In the genomic region with DNA sequence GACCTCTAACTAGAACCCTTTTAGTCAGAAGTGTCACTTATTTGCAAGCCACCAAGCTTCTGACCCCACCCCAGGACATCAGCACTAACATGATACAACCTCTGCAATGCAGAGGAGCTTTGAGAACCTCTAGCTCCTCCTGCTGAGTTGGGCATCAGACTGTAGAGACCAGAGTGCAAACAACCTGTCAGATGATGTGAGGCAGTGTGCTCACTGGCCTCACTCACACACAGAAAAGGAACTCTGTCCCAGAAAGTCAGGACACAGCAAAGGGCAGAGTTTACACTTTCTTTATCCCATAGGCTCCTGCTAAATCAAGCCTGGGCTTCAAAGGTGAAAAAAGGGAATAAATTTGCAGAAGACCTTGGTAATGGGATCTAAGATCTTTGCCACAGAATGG, we compare ENCODE assay signal across 26 mouse cellular contexts. TPM values are rescaled to one million over a fixed set of nuclear protein-coding genes. Genes with fewer than 3 reads are reported as not detected.
DNase-seq lines count a peak whose midpoint lies in the region; ATAC-seq and TF ChIP-seq lines count a peak whose summit lies in the region.
"Had no signal": no experiment of that assay in that cellular context is flagged by ENCODE, and none has a peak within 500 bp of the region (broad histone marks: within the 10 kb centered on the region; RNA-seq: fewer than 3 reads in every experiment).

No protein-coding gene starts in this region.

- peak overlapping the region; percentile 25; the same call in 1 of the 2 replicates for H3K27ac ChIP-seq in gastrocnemius, adult 2 months
- peak overlapping the region; percentile 61 for H3K27ac ChIP-seq in kidney, adult 2 months (ENCODE audit: insufficient read depth, low read depth, low read length)
- H3K27ac ChIP-seq in kidney, embryonic 14.5 days (ENCODE audit: low read depth, low read length): no peak overlapping the region
- peak overlapping the region; percentile 55 for H3K27ac ChIP-seq in liver, embryonic 15.5 days (replicated peaks)
- peak overlapping the region; percentile 95 for H3K27ac ChIP-seq in liver, postnatal 0 days (ENCODE audit: low read depth)
- H3K27ac ChIP-seq: embryonic facial prominence, embryonic 15.5 days; forebrain, embryonic 10.5 days; heart, embryonic 13.5 days; hindbrain, embryonic 12.5 days had no signal

- no peak overlapping the region for H3K9ac ChIP-seq in kidney, embryonic 14.5 days (ENCODE audit: low read depth, low read length)
- no peak overlapping the region for H3K9ac ChIP-seq in liver, embryonic 15.5 days
- peak overlapping the region; percentile 11; the same call in 1 of the 2 replicates for H3K9ac ChIP-seq in liver, postnatal 0 days (replicated peaks)
- H3K9ac ChIP-seq: embryonic facial prominence, embryonic 15.5 days; heart, embryonic 13.5 days; hindbrain, embryonic 12.5 days had no signal

- H3K36me3 ChIP-seq in kidney, adult 2 months (ENCODE audit: control insufficient read depth, insufficient read depth, low read length): no peaks in the 10 kb centered on the region
- no peaks in the 10 kb centered on the region; the same call in 1 of the 2 replicates for H3K36me3 ChIP-seq in kidney, embryonic 14.5 days (ENCODE audit: control insufficient read depth, insufficient read depth, low read length)
- H3K36me3 ChIP-seq in liver, embryonic 15.5 days (replicated peaks): no peaks in the 10 kb centered on the region
- 0 out of 2 replicates have a peak, but pooled peaks cover 2% of the 10 kb centered on the region for H3K36me3 ChIP-seq in liver, postnatal 0 days (replicated peaks; ENCODE audit: insufficient read depth, low read length)
- H3K36me3 ChIP-seq: G1E; hindbrain, embryonic 12.5 days had no signal

- no peaks in the 10 kb centered on the region for H3K27me3 ChIP-seq in kidney, adult 2 months (replicated peaks; ENCODE audit: control insufficient read depth, insufficient read depth, low read length)
- H3K27me3 ChIP-seq in kidney, embryonic 14.5 days (ENCODE audit: control insufficient read depth, insufficient read depth, low read length): no peaks in the 10 kb centered on the region
- H3K27me3 ChIP-seq in liver, embryonic 15.5 days: no peaks in the 10 kb centered on the region
- no peaks in the 10 kb centered on the region for H3K27me3 ChIP-seq in liver, postnatal 0 days (ENCODE audit: insufficient read depth, low read length)
- H3K27me3 ChIP-seq: embryonic facial prominence, embryonic 15.5 days; heart, embryonic 13.5 days; hindbrain, embryonic 12.5 days had no signal

- no peak for TF ChIP-seq EP300 in liver, postnatal 0 days (IDR thresholded peaks at IDR 0.05; ENCODE audit: low read depth)

- no peak for ATAC-seq in kidney, embryonic 14.5 days (ENCODE audit: low FRiP score, low TSS enrichment)
- 0 out of 2 replicates have a peak, but pooled peaks have one; percentile 26 for ATAC-seq in liver, embryonic 15.5 days (ENCODE audit: insufficient read depth)
- ATAC-seq in liver, postnatal 0 days: peak; percentile 52
- ATAC-seq: CD4-positive, CD25-positive, alpha-beta regulatory T cell, adult 4 months; forebrain, embryonic 14.5 days had no signal

- no peaks in the 10 kb centered on the region for H3K9me3 ChIP-seq in kidney, embryonic 14.5 days (ENCODE audit: control insufficient read depth, low read length)
- no peaks in the 10 kb centered on the region for H3K9me3 ChIP-seq in liver, embryonic 15.5 days (replicated peaks)
- H3K9me3 ChIP-seq in liver, postnatal 0 days (ENCODE audit: low read length): no peaks in the 10 kb centered on the region
- H3K9me3 ChIP-seq: embryonic facial prominence, embryonic 15.5 days; forebrain, embryonic 10.5 days; G1E; heart, embryonic 13.5 days; hindbrain, embryonic 12.5 days had no signal

- TF ChIP-seq CTCF in gastrocnemius, adult 2 months (IDR thresholded peaks at IDR 0.05): no peak
- TF ChIP-seq CTCF in kidney, adult 2 months (conservative IDR thresholded peaks at IDR 0.05; ENCODE audit: insufficient read depth, insufficient read length, low read depth, low read length): no peak; the same call in 1 of the 2 replicates
- TF ChIP-seq CTCF in liver, postnatal 0 days (IDR thresholded peaks at IDR 0.05; ENCODE audit: low read depth): no peak

- H3K4me2 ChIP-seq in kidney, embryonic 14.5 days (replicated peaks; ENCODE audit: low read depth, low read length): no peak overlapping the region
- H3K4me2 ChIP-seq in liver, embryonic 15.5 days: no peak overlapping the region
- no peak overlapping the region for H3K4me2 ChIP-seq in liver, postnatal 0 days (ENCODE audit: low read depth, low read length)
- H3K4me2 ChIP-seq: embryonic facial prominence, embryonic 15.5 days; heart, embryonic 13.5 days; hindbrain, embryonic 12.5 days had no signal

- H3K4me3 ChIP-seq in gastrocnemius, adult 2 months: no peak overlapping the region
- H3K4me3 ChIP-seq in kidney, adult 2 months (ENCODE audit: insufficient read depth, low read depth, low read length): no peak overlapping the region
- H3K4me3 ChIP-seq in kidney, embryonic 14.5 days (ENCODE audit: low read length): no peak overlapping the region
- no peak overlapping the region for H3K4me3 ChIP-seq in liver, embryonic 15.5 days (replicated peaks)
- H3K4me3 ChIP-seq in liver, postnatal 0 days (ENCODE audit: low read depth, low read length): no peak overlapping the region
- H3K4me3 ChIP-seq: embryonic facial prominence, embryonic 15.5 days; erythroblast, embryonic 14.5 days; forebrain, embryonic 10.5 days; heart, embryonic 13.5 days; hindbrain, embryonic 12.5 days had no signal

- intact Hi-C loops in gastrocnemius, adult 2 months (cut with DNase I): no loop called here

- no peak for TF ChIP-seq POLR2A in kidney, adult 2 months (IDR thresholded peaks at IDR 0.05; ENCODE audit: low read depth, low read length)

- no peak for DNase-seq in gastrocnemius, adult 2 months
- no peak for DNase-seq in gastrocnemius, adult 8-10 months (ENCODE audit: low spot score in 2 of 2)
- DNase-seq in kidney, adult 2 months: no peak
- DNase-seq in liver: no peak
- no peak for DNase-seq in liver, postnatal 0 days
- no peak for DNase-seq in urinary bladder, adult 18-20 months (ENCODE audit: low spot score in 2 of 2)
- DNase-seq: adrenal gland, adult 8-10 months; adrenal gland, postnatal 36 days; B cell, adult 2 months; cerebellum, adult 11 months; cerebellum, adult 8-10 months; cerebellum, postnatal 14 days; embryo, embryonic 11 days; gastrocnemius, postnatal 10 days; heart, postnatal 36 days had no signal

- H3K4me1 ChIP-seq in kidney, adult 2 months (ENCODE audit: control insufficient read depth, insufficient read depth, low read length): peaks cover 12% of the 10 kb centered on the region
- peaks cover 21% of the 10 kb centered on the region for H3K4me1 ChIP-seq in kidney, embryonic 14.5 days (ENCODE audit: control insufficient read depth, insufficient read depth, low read length)
- H3K4me1 ChIP-seq in liver, embryonic 15.5 days (replicated peaks): peaks cover 34% of the 10 kb centered on the region
- H3K4me1 ChIP-seq in liver, postnatal 0 days (ENCODE audit: insufficient read depth): peaks cover 23% of the 10 kb centered on the region

RNA-seq across cellular contexts. Expression of a gene that starts 47.4 kb away (rescaled TPM):
- 100 to 1,000 TPM in 1 of 2 experiments, 10 to 100 TPM in 1; 78.8 to 109 TPM for total RNA-seq in gastrocnemius, adult 2 months (2021)
- total RNA-seq in gastrocnemius, adult 8-10 months (2022): 10 to 100 TPM; 66.8 to 96.7 (median 83.2) TPM
- polyA plus RNA-seq in kidney, adult 2 months (2012; rRNA removed): 278 and 374 TPM in 2 replicates
- 165 and 201 TPM in 2 replicates for polyA plus RNA-seq in kidney, embryonic 14.5 days (2014; fragmentation: Nextera tagmentation; extraction: Ambion mirVana)
- polyA plus RNA-seq in liver, embryonic 15.5 days (2015; fragmentation: Nextera tagmentation; extraction: Ambion mirVana): 58.5 and 71.9 TPM in 2 replicates
- polyA plus RNA-seq in liver, postnatal 0 days (2015; fragmentation: Nextera tagmentation; extraction: Ambion mirVana): 83.1 and 84.4 TPM in 2 replicates

RNA-seq across cellular contexts. Expression of a gene that starts 58.4 kb away (rescaled TPM):
- total RNA-seq in gastrocnemius, adult 2 months (2021): under 1 TPM; 0.17 to 0.23 TPM
- under 1 TPM; 0.07 to 0.13 (median 0.12) TPM for total RNA-seq in gastrocnemius, adult 8-10 months (2022)
- polyA plus RNA-seq in kidney, adult 2 months (2012; rRNA removed): 0.03 and 0.04 TPM in 2 replicates
- 0.04 TPM in 1 of 2 replicates, not detected in the other for polyA plus RNA-seq in kidney, embryonic 14.5 days (2014; fragmentation: Nextera tagmentation; extraction: Ambion mirVana)
- polyA plus RNA-seq in liver, embryonic 15.5 days (2015; fragmentation: Nextera tagmentation; extraction: Ambion mirVana): not detected in 2 replicates
- 0.02 TPM in 1 of 2 replicates, not detected in the other for polyA plus RNA-seq in liver, postnatal 0 days (2015; fragmentation: Nextera tagmentation; extraction: Ambion mirVana)
- polyA plus RNA-seq: CD4-positive, CD25-positive, alpha-beta regulatory T cell, adult 4 months; erythroblast, embryonic 14.5 days; heart, embryonic 13.5 days; heart, postnatal 0 days had no signal
